In genomic region chr6:85377066-85377734, GRCm38 (mm10) we compare ENCODE assay signal across 30 mouse cellular contexts. TPM values are rescaled to one million over a fixed set of nuclear protein-coding genes. Genes with fewer than 3 reads are reported as not detected.
A peak's percentile ranks its signal among the peaks of the same experiment; 100 is the strongest.
DNase-seq lines count a peak whose midpoint lies in the region; ATAC-seq and TF ChIP-seq lines count a peak whose summit lies in the region.
"Had no signal": no experiment of that assay in that cellular context is flagged by ENCODE, and none has a peak within 500 bp of the region (broad histone marks: within the 10 kb centered on the region; RNA-seq: fewer than 3 reads in every experiment).

No protein-coding gene starts in this region.

- intact Hi-C loops in heart, postnatal 14 days (cut with DNase I) = no loop called here
- intact Hi-C loops in left cerebral cortex, postnatal 10 days (cut with DNase I) = no loop called here

- H3K27me3 ChIP-seq in heart, postnatal 0 days (ENCODE audit: control insufficient read depth, insufficient read depth, low read length) = no peaks in the 10 kb centered on the region
- H3K27me3 ChIP-seq in intestine, postnatal 0 days (replicated peaks; ENCODE audit: control insufficient read depth, insufficient read depth, low read length) = no peaks in the 10 kb centered on the region

- H3K4me3 ChIP-seq in heart, postnatal 0 days (ENCODE audit: low read depth, low read length) = no peak overlapping the region
- H3K4me3 ChIP-seq in intestine, postnatal 0 days (ENCODE audit: low read depth, low read length) = no peak overlapping the region
- H3K4me3 ChIP-seq: forebrain, embryonic 10.5 days; hindbrain, embryonic 13.5 days; midbrain, embryonic 12.5 days had no signal

- no peak overlapping the region for H3K9ac ChIP-seq in heart, postnatal 0 days (replicated peaks; ENCODE audit: low read depth, low read length)
- H3K9ac ChIP-seq in intestine, postnatal 0 days (ENCODE audit: low read depth, low read length) = no peak overlapping the region
- H3K9ac ChIP-seq: hindbrain, embryonic 13.5 days; lung, embryonic 14.5 days; midbrain, embryonic 12.5 days had no signal

- H3K36me3 ChIP-seq in heart, postnatal 0 days (replicated peaks; ENCODE audit: control insufficient read depth, insufficient read depth, low read length) = no peaks in the 10 kb centered on the region
- no peaks in the 10 kb centered on the region for H3K36me3 ChIP-seq in intestine, postnatal 0 days (ENCODE audit: control insufficient read depth, insufficient read depth)
- H3K36me3 ChIP-seq: forebrain, embryonic 10.5 days; hindbrain, embryonic 13.5 days; midbrain, embryonic 12.5 days had no signal

- no peak for TF ChIP-seq CTCF in heart, postnatal 0 days (IDR thresholded peaks at IDR 0.05; ENCODE audit: low read depth)
- no peak for TF ChIP-seq CTCF in intestine, postnatal 0 days (IDR thresholded peaks at IDR 0.05; ENCODE audit: low read depth)

- H3K27ac ChIP-seq in heart, postnatal 0 days (ENCODE audit: low read depth) = peak overlapping the region; percentile 3; the same call in 1 of the 2 replicates
- peak overlapping the region; percentile 30 for H3K27ac ChIP-seq in intestine, postnatal 0 days (ENCODE audit: low read depth, low read length)
- H3K27ac ChIP-seq: forebrain, embryonic 10.5 days; hindbrain, embryonic 13.5 days; midbrain, embryonic 12.5 days; stomach, postnatal 0 days had no signal

- H3K4me2 ChIP-seq in heart, postnatal 0 days (ENCODE audit: low read depth, low read length) = no peak overlapping the region
- no peak overlapping the region for H3K4me2 ChIP-seq in intestine, postnatal 0 days (replicated peaks; ENCODE audit: low read depth)
- H3K4me2 ChIP-seq: heart, embryonic 11.5 days; hindbrain, embryonic 13.5 days; lung, embryonic 14.5 days; midbrain, embryonic 12.5 days had no signal

- no peak for DNase-seq in heart, postnatal 0 days (ENCODE audit: low spot score)
- no peak for DNase-seq in heart, postnatal 14 days
- DNase-seq in R1 (ENCODE audit: low read depth, low spot score) = peak; percentile 90
- peak; percentile 55 for DNase-seq in yolk sac, embryonic 10.5 days (ENCODE audit: low spot score)
- DNase-seq in left cerebral cortex, postnatal 10 days (ENCODE audit: extremely low spot score in 1 of 2, low spot score in 2 of 2) = no peak
- DNase-seq in kidney, adult 9 months = no peak
- DNase-seq: adrenal gland, adult 2 months; cerebellum, adult 2 months; lung, embryonic 14.5 days; thymus, adult 2 months had no signal

- H3K4me1 ChIP-seq in heart, postnatal 0 days (ENCODE audit: control insufficient read depth, insufficient read depth) = peaks cover 8% of the 10 kb centered on the region; the same call in 1 of the 2 replicates
- no peaks in the 10 kb centered on the region for H3K4me1 ChIP-seq in intestine, postnatal 0 days (replicated peaks; ENCODE audit: control insufficient read depth, insufficient read depth, low read length)

- TF ChIP-seq EP300 in heart, postnatal 0 days (IDR thresholded peaks at IDR 0.05; ENCODE audit: low read depth) = no peak

- no peaks in the 10 kb centered on the region for H3K9me3 ChIP-seq in heart, postnatal 0 days (replicated peaks; ENCODE audit: control insufficient read depth, low read length)
- H3K9me3 ChIP-seq in intestine, postnatal 0 days (ENCODE audit: control insufficient read depth) = no peaks in the 10 kb centered on the region
- H3K9me3 ChIP-seq: forebrain, embryonic 10.5 days; hindbrain, embryonic 13.5 days; midbrain, embryonic 12.5 days had no signal

- WGBS in heart, postnatal 0 days = 47% methylated on average over 4 of the region's 4 CpGs
- 39% methylated on average over 4 of the region's 4 CpGs for WGBS in intestine, postnatal 0 days

- ATAC-seq in heart, postnatal 0 days (ENCODE audit: insufficient read depth, low read depth) = no peak
- ATAC-seq in intestine, postnatal 0 days = peak; percentile 1; the same call in 1 of the 2 replicates
- ATAC-seq: forebrain, embryonic 16.5 days had no signal

RNA-seq across cellular contexts. Expression of gene Rab11fip5, which starts 2.8 kb away (rescaled TPM):
- 86.7 and 91.3 TPM in 2 replicates for total RNA-seq in heart, postnatal 0 days (2014; rRNA removed; ENCODE audit: low replicate concordance)
- polyA plus RNA-seq in heart, postnatal 0 days (2015; fragmentation: Nextera tagmentation; extraction: Ambion mirVana) = 35.3 and 38.2 TPM in 2 replicates
- 10 to 100 TPM; 53.9 to 54.0 TPM for total RNA-seq in heart, postnatal 14 days (2021)
- polyA plus RNA-seq in intestine, postnatal 0 days (2015; fragmentation: Nextera tagmentation; extraction: Ambion mirVana) = 30.5 and 35.8 TPM in 2 replicates
- total RNA-seq in left cerebral cortex, postnatal 10 days (2021) = 10 to 100 TPM; 56.9 to 57.5 TPM

RNA-seq across cellular contexts. Expression of gene Sfxn5, which starts 44.0 kb away (rescaled TPM):
- total RNA-seq in heart, postnatal 0 days (2014; rRNA removed; ENCODE audit: low replicate concordance) = 4.8 and 9.5 TPM in 2 replicates
- 2.2 and 2.7 TPM in 2 replicates for polyA plus RNA-seq in heart, postnatal 0 days (2015; fragmentation: Nextera tagmentation; extraction: Ambion mirVana)
- total RNA-seq in heart, postnatal 14 days (2021) = 1 to 10 TPM; 3.9 to 5.7 TPM
- 3.2 and 3.4 TPM in 2 replicates for polyA plus RNA-seq in intestine, postnatal 0 days (2015; fragmentation: Nextera tagmentation; extraction: Ambion mirVana)
- total RNA-seq in left cerebral cortex, postnatal 10 days (2021) = 100 to 1,000 TPM; 136 to 141 TPM

RNA-seq across cellular contexts. Expression of gene Noto, which starts 46.5 kb away (rescaled TPM):
- total RNA-seq in heart, postnatal 0 days (2014; rRNA removed; ENCODE audit: low replicate concordance) = not detected in 2 replicates
- polyA plus RNA-seq in heart, postnatal 0 days (2015; fragmentation: Nextera tagmentation; extraction: Ambion mirVana) = not detected in 2 replicates
- not detected for total RNA-seq in heart, postnatal 14 days (2021)
- polyA plus RNA-seq in intestine, postnatal 0 days (2015; fragmentation: Nextera tagmentation; extraction: Ambion mirVana) = not detected in 2 replicates
- total RNA-seq in left cerebral cortex, postnatal 10 days (2021) = not detected
- total RNA-seq: adrenal gland, adult 2 months; gastrocnemius, postnatal 4 days; heart, postnatal 25 days; layer of hippocampus, adult 8-10 months; left cerebral cortex, postnatal 25 days; megakaryocyte, adult 5-6 weeks; monocyte, adult 5-6 weeks; neutrophil, adult 5-6 weeks had no signal
- polyA plus RNA-seq: adrenal gland, adult 2 months; C2C12; cerebellum, adult 2 months; cortical plate, adult 2 months; embryonic facial prominence, embryonic 11.5 days; forebrain, embryonic 10.5 days; forebrain, embryonic 16.5 days; heart, embryonic 11.5 days; hindbrain, embryonic 13.5 days; kidney, embryonic 14.5 days; limb, embryonic 14.5 days; midbrain, embryonic 12.5 days; small intestine, adult 2 months; stomach, postnatal 0 days had no signal

RNA-seq across cellular contexts. Expression of gene Smyd5, which starts 54.6 kb away (rescaled TPM):
- total RNA-seq in heart, postnatal 0 days (2014; rRNA removed; ENCODE audit: low replicate concordance) = 15.0 and 22.7 TPM in 2 replicates
- 13.1 and 16.0 TPM in 2 replicates for polyA plus RNA-seq in heart, postnatal 0 days (2015; fragmentation: Nextera tagmentation; extraction: Ambion mirVana)
- 1 to 10 TPM; 5.1 to 6.6 TPM for total RNA-seq in heart, postnatal 14 days (2021)
- 10.1 and 10.9 TPM in 2 replicates for polyA plus RNA-seq in intestine, postnatal 0 days (2015; fragmentation: Nextera tagmentation; extraction: Ambion mirVana)
- total RNA-seq in left cerebral cortex, postnatal 10 days (2021) = 10 to 100 TPM; 45.7 to 47.7 TPM

Comparison
In these comparisons a context has a peak if more than half of its experiments do, and no peak if none do; other contexts are left out.
1. DNase-seq: peak in R1 (single experiment) and yolk sac, embryonic 10.5 days (single experiment); none in heart, postnatal 0 days (single experiment), heart, postnatal 14 days (0 of 2), left cerebral cortex, postnatal 10 days (0 of 2) and kidney, adult 9 months (single experiment).
2. RNA of gene Sfxn5, which starts 44.0 kb away (total RNA-seq): 136 to 141 TPM in left cerebral cortex, postnatal 10 days; 3.9 to 5.7 TPM in heart, postnatal 14 days and 4.8 to 9.5 TPM in heart, postnatal 0 days; every median in the first group is over 10 times any median in the second.